Mouse (Mus musculus) heart, postnatal 0 days (tissue): ENCODE results near the gene Ccm2.

Experiments
- CTCF ChIP-seq: IDR thresholded peaks from 2 replicates; pipeline ENCODE4 v1.5.1; 2016; ENCODE audit warnings: antibody characterized with exemption, control low read depth, low read depth
- EP300 ChIP-seq: IDR thresholded peaks from 2 replicates; pipeline ENCODE4 v1.6.1; 2016; ENCODE audit warnings: antibody characterized with exemption, low read depth

GRCm38 (mm10) chr11:6504226-6504625 lies 42.5 kb upstream of the Ccm2 start:
- no peak for TF ChIP-seq CTCF
- no peak for TF ChIP-seq EP300
